Mouse (Mus musculus): ENCODE results near the gene Apoa4.

Gene Apoa4

DNA sequence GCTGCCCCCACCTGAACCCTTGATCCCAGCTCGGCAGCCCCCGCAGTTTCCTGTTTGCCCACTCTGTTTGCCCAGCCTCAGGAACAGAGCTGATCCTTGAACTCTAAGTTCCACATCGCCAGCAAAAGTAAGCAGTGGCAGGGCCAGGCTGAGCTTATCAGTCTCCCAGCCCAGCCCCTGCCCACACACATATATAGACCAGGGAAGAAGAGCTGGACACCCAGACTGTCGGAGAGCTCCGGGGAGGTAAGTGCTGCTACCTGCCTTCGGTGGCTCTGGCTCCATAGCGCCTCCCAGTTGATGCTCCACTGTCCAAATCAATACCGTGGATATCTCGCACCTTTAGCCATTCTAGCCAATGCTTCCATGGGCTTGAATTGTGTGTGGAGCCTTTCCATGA is 12.0 kb upstream of the Apoa4 start, which contains the start of gene Apoa1:
Gene Apoa1 (plus strand): TSS at position 90 of the 400 bp plus-strand sequence.
- DNase-seq, result no peak

DNA sequence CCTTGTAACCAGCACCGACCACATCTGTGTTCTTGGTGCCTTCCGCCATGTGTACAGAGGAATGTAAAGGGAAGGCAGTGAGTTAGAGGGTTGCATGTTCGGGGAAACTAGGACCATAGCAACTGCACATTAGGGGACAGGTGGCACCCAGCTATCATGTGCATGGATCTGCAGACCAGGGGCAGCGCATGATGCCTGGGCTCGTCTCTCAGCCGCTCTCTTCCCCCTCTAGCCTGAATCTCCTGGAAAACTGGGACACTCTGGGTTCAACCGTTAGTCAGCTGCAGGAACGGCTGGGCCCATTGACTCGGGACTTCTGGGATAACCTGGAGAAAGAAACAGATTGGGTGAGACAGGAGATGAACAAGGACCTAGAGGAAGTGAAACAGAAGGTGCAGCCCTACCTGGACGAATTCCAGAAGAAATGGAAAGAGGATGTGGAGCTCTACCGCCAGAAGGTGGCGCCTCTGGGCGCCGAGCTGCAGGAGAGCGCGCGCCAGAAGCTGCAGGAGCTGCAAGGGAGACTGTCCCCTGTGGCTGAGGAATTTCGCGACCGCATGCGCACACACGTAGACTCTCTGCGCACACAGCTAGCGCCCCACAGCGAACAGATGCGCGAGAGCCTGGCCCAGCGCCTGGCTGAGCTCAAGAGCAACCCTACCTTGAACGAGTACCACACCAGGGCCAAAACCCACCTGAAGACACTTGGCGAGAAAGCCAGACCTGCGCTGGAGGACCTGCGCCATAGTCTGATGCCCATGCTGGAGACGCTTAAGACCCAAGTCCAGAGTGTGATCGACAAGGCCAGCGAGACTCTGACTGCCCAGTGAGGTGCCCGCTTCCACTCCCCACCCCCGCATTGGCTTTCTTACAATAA is 10.7 kb upstream of the Apoa4 start:
- DNase-seq, result peak; percentile 92

- no peak for DNase-seq
Measured at GRCm38 (mm10) chr9:46230450-46230975, 10.0 kb upstream of the Apoa4 start.

DNA sequence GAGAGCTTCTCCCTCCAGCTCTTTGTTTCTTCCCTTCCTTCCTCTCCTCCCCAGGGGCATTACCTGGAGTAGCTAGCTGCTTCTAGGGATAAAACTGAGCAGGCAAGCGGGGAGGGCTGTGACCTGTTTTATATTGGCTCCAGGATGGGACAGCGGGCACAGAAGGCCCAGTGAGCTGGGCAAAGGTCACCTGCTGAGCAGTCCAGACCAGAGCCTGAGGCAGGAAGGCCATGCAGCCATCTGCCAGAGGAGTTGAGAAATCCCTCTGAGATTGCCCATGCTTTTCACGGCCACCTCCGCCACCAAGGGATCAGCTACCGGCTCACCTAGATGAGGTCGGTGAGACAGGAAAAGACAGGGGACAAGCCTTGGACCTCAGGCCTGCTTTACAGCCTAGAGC is 5.3 kb upstream of the Apoa4 start:
- DNase-seq, result peak; percentile 44

DNA sequence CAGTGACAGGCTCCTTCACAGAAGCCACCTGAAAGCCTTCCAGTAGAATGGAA is 5.1 kb upstream of the Apoa4 start, which contains the start of gene Apoc3:
Gene Apoc3 (minus strand): TSS at position 41 of the 53 bp plus-strand sequence.
- no peak for DNase-seq

DNA sequence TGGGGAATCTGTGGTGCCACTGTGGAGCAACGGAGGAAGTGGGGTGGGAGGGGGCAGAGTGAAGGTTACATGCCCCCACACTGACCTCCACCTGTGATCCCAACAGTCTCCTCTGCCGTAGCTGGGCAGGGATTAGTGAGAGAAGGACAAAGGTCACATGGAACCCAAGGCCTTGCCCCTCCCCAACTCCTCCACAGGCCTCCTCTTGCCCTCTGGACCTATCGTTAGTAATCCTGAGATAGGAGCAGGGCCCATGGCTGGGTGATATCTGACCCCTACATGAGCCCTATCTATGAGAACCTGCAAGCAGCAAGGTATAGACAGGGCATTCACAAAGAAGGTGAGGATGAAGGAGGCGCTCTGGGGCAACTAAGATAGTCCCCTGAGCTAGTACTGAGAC is 4.8 kb upstream of the Apoa4 start:
- DNase-seq, result no peak

DNA sequence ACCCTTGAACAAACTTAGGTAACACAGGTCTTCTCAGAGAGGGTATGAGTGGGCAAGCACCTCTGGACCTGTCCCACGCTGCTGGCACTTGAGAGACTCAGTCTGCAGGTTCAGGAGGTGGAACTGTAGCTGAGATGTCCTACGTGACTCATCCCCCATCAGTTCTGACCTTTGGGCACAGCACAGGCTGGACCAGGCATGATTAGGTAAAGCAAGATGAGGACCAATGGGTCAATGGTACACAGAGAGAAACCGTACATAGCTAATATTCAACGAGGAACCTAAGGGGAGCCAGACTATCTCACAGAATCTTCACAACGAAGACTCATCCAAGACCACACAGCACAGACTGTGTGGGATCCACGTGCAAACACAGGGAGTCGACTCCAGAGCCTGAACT is 1.6 kb upstream of the Apoa4 start:
- DNase-seq, result no peak

DNA sequence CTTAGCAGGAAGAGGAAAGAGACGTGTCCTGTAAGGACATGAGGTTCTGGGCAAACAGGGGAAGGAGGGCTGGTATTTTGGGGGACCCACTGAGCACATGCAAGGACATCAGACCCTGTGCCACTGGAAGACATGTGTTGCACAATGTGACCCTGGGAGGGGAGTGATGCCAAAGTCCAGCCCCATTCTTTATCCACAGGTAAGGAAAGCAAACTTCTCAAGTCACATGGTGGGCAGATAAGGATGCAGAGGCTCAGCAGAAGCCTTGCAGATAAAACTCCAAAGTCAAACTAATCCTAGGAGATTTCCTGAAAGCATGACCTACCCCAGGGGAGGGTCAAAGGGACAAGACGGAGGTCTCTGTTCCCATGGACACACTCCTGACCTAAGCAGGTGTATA is 1.3 kb downstream of the Apoa4 start:
- DNase-seq, result no peak

DNA sequence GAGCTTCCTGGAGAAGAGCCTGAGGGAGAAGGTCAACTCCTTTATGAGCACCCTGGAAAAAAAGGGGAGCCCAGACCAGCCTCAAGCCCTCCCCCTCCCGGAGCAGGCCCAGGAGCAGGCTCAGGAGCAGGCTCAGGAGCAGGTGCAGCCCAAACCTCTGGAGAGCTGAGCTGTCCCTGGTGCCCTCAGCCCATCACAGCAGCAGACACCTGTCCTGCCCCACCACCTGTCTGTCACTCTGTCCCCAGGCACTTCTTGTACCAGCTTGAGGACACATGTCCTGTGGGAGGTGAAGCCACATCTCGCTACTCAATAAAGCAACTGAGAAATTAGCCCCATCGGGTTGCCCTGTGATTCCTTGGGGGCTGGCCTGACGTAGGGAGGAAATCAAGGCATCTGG is 2.6 kb downstream of the Apoa4 start:
- no peak for DNase-seq

- DNase-seq, result no peak
Measured at GRCm38 (mm10) chr9:46243584-46243983, 3.1 kb downstream of the Apoa4 start.

- peak; percentile 57 for DNase-seq
Measured at GRCm38 (mm10) chr9:46246752-46247324, 6.3 kb downstream of the Apoa4 start.

GRCm38 (mm10) chr9:46256177-46256576 is 15.7 kb downstream of the Apoa4 start:
- no peak for DNase-seq

DNA sequence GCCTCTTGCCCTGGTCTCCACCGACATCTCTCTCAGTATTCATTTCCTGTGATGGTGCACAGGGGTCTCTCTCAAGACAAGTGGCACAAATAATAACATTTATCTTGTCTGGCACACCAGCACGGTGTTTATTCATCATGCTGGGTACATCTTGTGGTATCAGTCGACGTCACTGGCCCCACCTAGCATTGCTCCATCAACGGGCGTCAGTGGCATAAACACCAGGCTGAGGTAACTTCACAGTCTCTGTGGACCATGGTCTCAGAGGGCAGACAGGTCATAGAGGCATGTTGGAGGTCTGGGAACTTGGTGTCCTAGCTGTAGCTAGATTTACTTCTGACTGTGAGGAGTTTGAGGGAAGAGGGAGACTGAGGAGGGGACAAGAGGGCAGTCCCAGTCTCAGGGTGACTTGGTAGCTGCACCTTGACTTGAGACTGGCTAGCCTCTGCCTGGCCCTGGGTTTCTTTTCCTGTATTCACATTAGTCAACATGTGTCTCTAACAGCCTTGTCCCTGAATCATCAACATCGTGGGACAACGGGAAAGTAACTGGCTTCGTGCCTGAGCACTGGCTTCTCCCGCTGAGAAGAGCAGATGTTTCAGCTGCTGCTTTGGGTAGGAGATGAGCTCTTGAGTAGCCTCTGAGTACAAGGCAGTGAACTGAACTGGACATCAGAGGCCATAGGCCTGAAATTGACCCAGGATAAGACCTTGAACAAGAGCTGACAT is 16.3 kb downstream of the Apoa4 start:
- DNase-seq, result no peak

GRCm38 (mm10) chr9:46257546-46257945 is 17.1 kb downstream of the Apoa4 start:
- DNase-seq, result no peak

DNA sequence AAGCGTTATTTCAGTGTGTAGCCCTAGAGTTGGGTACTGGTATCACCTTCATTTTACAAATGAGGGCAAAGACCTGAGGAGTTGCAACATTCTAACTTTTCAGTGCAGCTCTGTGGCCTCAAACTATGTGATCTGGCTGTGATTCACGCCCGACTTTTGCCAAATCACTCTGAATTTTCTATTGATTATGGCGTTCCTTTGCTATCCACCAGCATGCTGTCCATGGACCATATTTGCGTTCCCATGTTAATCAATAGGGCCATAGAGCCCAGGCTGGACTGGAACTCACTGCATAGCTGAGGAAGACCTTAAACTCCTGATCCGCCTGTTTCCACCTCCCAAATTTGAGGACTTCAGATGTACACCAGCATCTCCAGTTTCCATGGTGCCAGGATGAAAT is 18.6 kb downstream of the Apoa4 start:
- no peak for DNase-seq

DNA sequence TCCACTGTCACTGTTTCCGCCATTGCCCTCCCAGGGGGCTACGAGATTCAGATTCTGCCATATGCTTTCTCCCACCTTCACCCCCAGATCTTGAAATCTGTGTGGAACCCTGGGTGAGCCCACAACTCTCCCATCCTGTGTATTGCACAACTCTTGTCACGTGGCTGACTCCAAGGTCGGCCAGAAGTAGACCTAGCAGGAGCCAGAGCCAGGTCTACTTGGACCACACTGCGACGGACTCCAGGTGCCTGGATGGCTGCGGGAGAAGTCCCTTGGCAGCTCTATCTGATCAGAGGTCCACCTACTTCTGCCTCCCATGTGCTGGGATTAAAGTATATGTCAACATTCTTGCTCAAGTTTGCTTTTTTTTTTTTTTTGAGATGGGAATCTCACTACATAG is 20.6 kb downstream of the Apoa4 start:
- no peak for DNase-seq

- DNase-seq, result no peak
Measured at GRCm38 (mm10) chr9:46268343-46268873, 27.9 kb downstream of the Apoa4 start, which contains the start of gene Apoa5. TSS of gene Apoa5 (plus strand) at chr9:46268633.

DNA sequence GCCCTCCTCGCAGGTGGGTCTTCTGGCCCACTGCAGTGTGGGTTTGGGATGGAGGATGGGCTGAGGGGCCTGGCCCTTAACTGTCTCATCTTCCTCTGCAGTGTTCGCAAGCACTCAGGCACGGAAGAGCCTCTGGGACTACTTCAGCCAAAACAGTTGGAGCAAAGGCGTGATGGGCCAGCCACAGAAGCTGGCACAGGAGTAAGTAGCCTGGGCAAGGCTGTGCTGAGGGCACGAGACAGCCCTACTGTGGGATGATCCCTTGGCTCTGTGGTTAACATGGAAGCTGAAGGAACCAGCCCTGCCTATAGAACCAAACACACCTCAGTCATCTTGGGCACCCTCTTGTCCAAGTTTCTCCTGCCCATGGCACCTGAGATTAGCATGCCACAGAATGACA is 28.6 kb downstream of the Apoa4 start:
- DNase-seq, result no peak

DNA sequence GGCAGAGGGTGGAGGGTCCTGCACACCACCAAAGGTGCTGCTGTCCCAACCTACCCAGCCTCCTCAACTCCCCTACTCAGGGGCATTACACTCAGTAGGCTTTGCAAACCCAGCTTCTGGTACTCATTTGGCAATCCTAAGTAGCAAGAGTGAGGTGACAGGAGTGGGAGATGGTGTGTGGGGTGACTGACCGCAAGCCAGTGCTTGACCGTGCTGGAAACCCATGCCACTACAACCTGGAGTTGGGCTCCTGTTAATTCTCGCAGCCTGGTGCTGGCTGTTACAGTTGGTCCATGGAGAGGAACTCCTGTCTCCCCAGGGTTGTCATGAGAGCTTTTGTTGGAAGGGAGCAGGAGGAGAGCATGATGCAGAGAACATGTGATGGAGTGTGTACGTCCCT is 30.3 kb downstream of the Apoa4 start:
- no peak for DNase-seq

- DNase-seq, result no peak
Measured at GRCm38 (mm10) chr9:46272070-46272469, 31.6 kb downstream of the Apoa4 start.

DNA sequence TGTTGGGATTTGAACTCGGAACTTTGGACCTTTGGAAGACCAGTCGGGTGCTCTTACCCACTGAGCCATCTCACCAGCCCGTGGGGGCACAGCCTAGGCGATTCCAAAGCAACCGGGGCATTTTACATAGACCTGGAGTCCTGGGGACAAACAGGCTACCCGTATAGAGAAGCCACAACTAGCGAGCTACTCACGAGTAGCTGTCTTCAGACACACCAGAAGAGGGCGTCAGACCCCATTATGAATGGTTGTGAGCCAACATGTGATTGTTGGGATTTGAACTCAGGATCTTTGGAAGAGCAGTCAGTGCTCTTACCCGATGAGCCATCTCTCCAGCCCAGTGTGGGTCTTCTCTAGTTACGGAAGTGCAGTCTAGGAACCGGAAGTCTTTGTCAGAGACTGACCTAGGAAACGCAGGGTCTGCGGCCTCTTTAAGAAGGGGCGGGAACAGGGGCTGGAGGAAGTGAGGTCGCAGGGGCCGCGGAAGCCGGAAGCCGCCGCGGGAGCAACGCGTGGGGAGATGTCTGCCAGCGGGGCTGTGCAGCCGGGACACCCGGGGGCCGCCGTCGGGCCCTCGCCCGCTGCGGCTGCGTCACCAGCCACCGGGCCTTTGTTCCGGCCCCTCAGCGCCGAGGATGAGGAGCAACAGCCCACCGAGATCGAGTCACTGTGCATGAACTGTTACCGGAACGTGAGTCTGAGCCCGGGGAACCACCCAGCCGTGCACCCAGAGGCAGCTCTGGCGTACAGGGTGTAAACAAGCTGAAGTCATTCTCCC is 32.4 kb downstream of the Apoa4 start, which contains the start of gene Zpr1:
Gene Zpr1 (plus strand): TSS at position 388 of the 778 bp plus-strand sequence.
- DNase-seq, result peak; percentile 79

- DNase-seq, result no peak
Measured at GRCm38 (mm10) chr9:46274494-46274893, 34.0 kb downstream of the Apoa4 start.

All from cerebellum, adult 11 months (tissue).